Mouse (Mus musculus): ENCODE measurements around the gene Atf2.
"Not testable (repeated sequence)": the region's sequence is repeated elsewhere in the genome, so short reads cannot be mapped to it uniquely, and the experiment has no call there.

Atf2 gene

DNA sequence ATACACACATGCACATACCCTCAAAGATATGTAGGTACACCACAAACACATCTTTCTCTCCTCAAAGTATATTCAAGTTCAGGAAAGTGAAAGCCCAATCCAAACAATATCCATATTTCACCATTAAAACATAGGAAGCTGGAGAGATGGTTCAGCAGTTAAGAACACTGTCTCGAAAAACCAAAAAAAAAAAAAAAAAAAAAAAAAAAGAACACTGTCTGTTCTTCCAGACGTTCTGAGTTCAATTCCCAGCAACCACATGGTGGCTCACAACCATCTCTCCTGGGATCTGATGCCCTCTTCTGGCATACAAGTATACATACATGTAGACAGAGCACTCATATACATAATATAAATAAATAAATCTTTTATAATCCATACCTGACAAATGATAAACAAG is 6.4 kb downstream of the Atf2 start:
- no peak for DNase-seq (ENCODE audit: low spot score)

- no peak for DNase-seq (ENCODE audit: low spot score)
Measured at GRCm38 (mm10) chr2:73877891-73878290, 14.5 kb downstream of the Atf2 start.

- DNase-seq (ENCODE audit: low spot score) = no peak
Measured at GRCm38 (mm10) chr2:73867764-73868487, 24.5 kb downstream of the Atf2 start.

DNA sequence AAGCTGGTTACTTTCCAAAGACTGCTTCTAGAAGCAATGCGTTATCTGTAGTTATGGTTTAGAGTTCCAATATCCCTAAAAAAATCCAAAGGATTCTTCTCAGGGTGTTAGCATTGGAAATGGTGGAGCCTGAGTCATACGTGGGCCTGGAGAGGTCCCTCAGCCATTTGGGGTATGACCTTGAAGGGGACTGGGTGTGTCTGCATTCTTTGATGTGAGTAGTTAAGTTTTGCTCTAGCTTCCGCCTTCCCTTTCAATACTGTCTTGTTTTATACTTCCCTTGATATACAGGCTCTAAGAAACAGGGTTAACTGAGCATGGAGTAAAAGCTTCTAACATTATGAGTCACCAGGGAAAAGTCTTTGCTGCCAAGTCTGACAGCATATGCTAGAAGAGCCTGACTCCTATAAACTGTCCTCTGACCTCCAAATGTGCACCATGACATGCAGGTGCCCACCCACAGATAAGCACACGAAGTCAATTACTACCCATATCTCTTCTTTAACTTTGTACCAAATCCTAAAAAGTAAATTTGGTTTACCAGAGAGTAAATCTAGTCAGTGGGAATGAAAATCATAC is 32.3 kb downstream of the Atf2 start:
- no peak for DNase-seq (ENCODE audit: low spot score)

DNA sequence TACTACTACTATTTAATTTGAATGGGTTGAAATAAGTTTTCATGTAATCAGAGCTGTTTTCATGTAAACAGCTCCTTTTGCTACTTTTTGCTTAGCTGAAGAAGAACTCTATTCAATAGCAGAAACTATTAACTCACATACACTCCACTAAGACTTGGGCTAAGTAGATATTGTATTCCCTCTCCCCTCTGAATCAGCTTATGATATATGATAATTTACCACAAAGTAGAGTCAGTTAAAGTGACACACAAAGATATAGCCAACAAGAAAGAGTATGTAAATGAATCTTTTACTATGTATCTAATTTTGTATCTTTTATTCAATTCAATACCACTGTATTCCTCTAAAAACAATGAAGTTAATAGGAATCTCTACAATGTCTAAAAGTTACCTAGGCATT is 35.1 kb downstream of the Atf2 start:
- no peak for DNase-seq (ENCODE audit: low spot score)

DNA sequence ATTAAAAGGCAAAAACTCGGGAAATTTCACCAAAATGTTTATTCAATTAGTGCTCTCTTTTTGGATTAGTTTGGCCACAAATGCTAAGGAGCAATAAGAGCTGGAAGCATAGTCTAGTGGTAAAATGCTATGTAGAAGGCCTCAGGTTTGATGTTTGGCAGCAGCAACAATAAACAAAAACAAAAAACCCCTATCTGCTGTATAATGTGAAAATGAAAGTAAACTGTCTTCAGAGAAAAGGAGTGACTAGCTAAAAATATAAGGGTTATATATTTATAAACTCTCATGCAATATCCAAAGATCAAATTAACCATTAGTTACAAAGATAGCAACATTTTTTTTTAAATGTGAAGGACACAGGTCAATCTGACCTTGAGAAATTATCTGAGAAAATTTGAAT is 36.2 kb downstream of the Atf2 start:
- no peak for DNase-seq (ENCODE audit: low spot score)

- no peak for DNase-seq (ENCODE audit: low spot score)
Measured at GRCm38 (mm10) chr2:73834406-73835015, 57.9 kb downstream of the Atf2 start.

DNA sequence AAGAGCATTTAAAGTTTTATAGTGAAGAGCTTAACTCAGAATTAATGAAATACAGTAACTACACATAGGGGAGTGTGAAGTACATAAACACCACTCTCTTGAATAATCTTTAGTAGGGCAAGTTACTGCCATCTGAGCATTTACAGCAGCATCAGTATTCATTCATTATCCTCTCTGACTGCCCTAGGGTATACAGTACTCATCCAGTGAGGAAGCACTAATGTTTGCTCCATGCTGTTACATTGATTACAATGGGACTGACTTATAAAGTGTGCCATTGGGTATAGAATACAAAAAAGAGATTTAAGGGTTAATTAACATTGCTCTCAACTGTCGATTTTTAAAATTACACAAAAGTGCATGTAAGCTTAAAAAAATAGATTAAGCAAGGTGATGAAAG is 59.2 kb downstream of the Atf2 start:
- no peak for DNase-seq (ENCODE audit: low spot score)

- no peak for DNase-seq (ENCODE audit: low spot score)
Measured at GRCm38 (mm10) chr2:73818742-73819141, 73.7 kb downstream of the Atf2 start.

GRCm38 (mm10) chr2:73807609-73808008 is 84.8 kb downstream of the Atf2 start:
- no peak for DNase-seq (ENCODE audit: low spot score)

GRCm38 (mm10) chr2:73800127-73800526 is 92.3 kb downstream of the Atf2 start:
- DNase-seq (ENCODE audit: low spot score) = not testable (repeated sequence)

DNA sequence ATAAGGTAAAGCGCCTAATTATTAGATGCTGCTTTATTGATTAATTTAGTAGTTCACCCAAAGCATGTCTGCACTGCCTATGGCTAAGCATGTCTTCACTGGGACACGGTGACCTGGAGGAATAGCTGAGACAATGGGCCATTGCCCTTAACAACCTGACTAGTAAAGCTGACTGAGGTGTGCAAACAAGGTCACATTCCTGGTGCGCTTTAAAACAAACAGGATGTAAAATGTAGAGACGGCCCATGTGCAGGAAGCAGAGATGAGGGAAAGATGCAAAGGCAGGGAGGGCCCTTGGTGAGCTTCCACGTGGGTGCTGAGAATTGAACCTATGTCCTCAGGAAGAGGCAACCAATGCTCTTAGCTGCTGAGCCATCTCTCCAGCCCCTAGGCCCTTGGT is 93.7 kb downstream of the Atf2 start:
- peak; percentile 9 for DNase-seq (ENCODE audit: low spot score)

- no peak for DNase-seq (ENCODE audit: low spot score)
Measured at GRCm38 (mm10) chr2:73798136-73798535, 94.3 kb downstream of the Atf2 start.

DNA sequence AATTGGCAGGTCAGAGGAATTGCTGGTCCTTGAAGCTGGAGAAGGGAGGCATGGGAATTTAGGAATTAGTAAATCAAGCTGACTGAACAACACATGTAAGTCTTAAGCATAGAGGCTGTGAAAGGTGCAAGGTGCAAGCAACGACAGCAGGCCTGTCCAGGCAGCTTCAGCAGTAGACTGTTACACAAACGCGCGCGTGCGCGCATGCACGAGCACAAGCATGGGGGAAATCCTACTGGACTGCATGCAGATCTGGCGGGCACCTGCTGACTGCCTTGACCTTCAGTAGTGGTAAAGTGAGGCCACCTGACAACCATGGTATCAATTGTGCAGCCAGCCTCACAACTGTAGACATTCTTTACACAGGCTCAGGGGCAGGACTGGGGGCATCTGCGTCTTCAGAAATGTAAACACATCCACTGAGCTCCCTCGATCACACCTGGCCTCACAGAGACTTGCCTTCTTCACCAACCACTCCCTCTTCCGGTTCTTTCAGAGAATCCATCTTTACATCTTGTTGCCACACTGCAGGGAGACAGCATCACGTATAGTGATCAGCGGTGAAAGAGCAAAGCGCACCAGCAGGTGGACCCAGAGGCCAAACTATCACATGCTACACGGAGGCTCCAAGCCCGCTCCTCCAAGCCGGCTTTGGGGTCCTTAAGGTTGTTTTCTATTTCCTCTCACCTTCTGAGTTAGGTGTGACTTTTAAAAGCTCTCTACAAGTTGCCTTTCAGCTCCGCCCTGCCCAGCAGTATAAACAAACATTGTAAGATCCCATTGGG is 100.4 kb downstream of the Atf2 start:
- DNase-seq (ENCODE audit: low spot score) = no peak

- DNase-seq (ENCODE audit: low spot score) = no peak
Measured at GRCm38 (mm10) chr2:73790332-73790731, 102.1 kb downstream of the Atf2 start.

DNA sequence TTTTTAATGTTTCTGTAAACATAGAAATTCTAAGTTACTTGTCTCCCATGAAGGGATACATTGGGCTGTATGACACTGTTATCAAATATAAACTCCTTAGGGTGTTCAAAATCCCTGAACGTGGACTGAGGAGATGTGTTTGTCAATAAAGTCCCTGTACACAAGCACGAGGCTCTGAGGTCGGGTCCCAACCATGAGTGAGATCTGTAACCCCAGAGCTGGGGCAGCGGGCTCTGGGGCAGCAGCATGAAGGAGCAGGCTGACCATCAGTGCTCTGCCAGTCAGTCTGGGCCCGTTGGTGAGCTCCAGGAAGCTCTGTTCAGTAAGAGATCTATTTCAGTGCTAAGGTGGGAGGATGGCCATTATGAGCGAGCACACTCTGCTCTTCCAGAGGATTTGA is 104.0 kb downstream of the Atf2 start:
- DNase-seq (ENCODE audit: low spot score) = no peak

DNA sequence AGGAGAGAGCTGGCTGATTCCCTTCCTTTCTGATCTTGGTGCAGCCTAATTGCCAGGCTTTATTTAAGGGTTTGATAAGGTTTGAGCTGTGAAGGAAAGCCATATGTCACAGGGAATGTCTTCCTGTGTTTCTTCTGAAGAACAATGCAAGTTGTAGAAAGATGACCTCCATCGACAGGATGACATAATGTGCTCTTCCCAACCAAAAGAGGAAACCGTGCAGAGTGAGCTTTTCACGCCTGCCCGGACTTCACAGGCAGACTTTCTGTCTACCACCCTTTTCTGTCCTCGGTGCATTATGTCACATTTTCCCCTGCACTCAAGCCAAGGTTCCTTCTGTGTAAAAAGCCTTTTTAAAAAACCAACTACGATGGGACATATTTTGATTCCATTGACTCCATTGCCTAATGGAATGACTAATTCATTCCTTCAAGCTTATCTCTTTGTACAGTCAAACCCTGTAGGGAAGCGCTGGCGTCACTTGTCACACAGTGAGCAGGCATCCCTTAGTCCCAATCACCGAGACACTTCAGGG is 110.0 kb downstream of the Atf2 start:
- no peak for DNase-seq (ENCODE audit: low spot score)

- no peak for DNase-seq (ENCODE audit: low spot score)
Measured at GRCm38 (mm10) chr2:73780321-73781010, 112.0 kb downstream of the Atf2 start.

GRCm38 (mm10) chr2:73779796-73780195 is 112.6 kb downstream of the Atf2 start:
- DNase-seq (ENCODE audit: low spot score) = no peak

GRCm38 (mm10) chr2:73779016-73779595 is 113.3 kb downstream of the Atf2 start:
- no peak for DNase-seq (ENCODE audit: low spot score)

- no peak for DNase-seq (ENCODE audit: low spot score)
Measured at GRCm38 (mm10) chr2:73776936-73777335, 115.5 kb downstream of the Atf2 start.
